Mouse (Mus musculus) MN1 (cell line): ENCODE measurements at regions not wholly inside any gene's neighbourhood (a gene's known extent, or its start where the extent isn't known, plus 50 kb on each side); places are given as distances from the start of the nearest gene placed in this dataset.

Experiments used
- DNase-seq: peaks from one replicate; pipeline ENCODE4 v3.0.0-alpha.2; 2016; ENCODE audit warnings: low spot score

GRCm38 (mm10) chr5:95864252-95864651 lies 88.5 kb downstream of the E330014E10Rik start:
- DNase-seq, result no peak

- DNase-seq, result no peak
These were observed 89.1 kb downstream of the E330014E10Rik start for GRCm38 (mm10) chr5:95864725-95865492.

- DNase-seq, result no peak
These were observed 89.7 kb downstream of the E330014E10Rik start for GRCm38 (mm10) chr5:95865516-95865915.

- DNase-seq, result no peak
These were observed 89.8 kb upstream of the Cxcl13 start for GRCm38 (mm10) chr5:95866848-95867495.

DNA sequence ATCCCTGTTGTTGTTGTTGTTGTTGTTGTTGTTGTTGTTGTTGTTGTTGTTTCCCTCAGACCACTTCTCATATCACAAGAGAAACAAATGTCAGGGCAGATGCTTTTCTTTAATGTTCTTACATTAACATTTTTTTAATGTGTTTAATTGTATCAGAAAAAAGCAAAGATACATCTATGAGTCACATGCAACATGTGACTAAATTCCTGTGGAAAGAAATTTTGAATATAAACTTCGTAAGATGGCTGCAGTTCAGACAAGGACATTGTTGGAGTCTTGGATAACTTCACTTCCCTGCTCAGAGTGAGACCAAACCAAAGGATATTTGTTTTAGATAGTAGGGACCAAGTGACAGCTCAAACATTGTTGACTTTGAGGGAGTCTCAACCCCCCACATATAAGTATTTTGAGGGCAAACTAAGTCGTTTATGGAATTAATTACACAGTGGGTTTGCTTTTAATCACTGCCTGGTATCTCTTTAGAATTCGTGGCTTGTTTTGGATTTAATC lies 86.4 kb upstream of the Cxcl13 start:
- no peak for DNase-seq

DNA sequence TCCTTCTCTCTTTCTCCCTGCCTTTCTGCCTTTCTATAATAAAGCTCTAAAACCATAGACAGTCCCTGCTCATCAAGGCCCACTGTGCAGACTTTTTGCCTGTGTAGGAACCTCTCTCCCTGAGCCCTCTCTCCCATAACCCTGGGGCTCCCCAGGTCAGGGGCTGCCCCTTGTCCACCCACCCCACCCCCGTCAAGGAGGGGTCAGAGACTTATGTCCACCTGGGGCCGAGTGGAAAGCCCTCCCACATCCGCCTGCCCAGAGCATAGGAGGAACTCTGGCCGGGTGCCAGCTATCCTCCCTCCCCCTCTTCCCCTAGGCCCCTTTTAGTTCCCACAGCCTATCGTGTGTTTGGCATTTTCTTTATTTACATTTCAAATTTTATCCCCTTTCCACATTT lies 81.8 kb upstream of the Cxcl13 start:
- DNase-seq, result no peak

GRCm38 (mm10) chr5:95880914-95881313 lies 75.8 kb upstream of the Cxcl13 start:
- DNase-seq, result peak; percentile 15
